Mouse (Mus musculus) heart, embryonic 14.5 days (tissue): Measurements from ENCODE around the gene Tgfbr2. TPM values are rescaled to one million over a fixed set of nuclear protein-coding genes. Genes with fewer than 3 reads are reported as not detected.

ENCODE experiments used
- ATAC-seq: fragments of 200-750 bp; cut with Nextera tagmentation; 2 replicates; pipeline ENCODE4 v1.8.0; 2017; ENCODE audit warnings: low read depth, moderate TSS enrichment; ENCODE audit not compliant: insufficient number of reproducible peaks, insufficient read depth, low FRiP score
- H3K27ac ChIP-seq, 2 experiments: fragments of 200-500 bp in 1 of 2; fragments of 300-500 bp in 1 of 2; sonication (generic) in 1 of 2; replicated peaks in 1 of 2; 2 replicates each; pipeline ENCODE4 v1.5.1; 2012 to 2014; ENCODE audit warnings: low read depth in 2 of 2, low read length in 2 of 2, control low read depth in 1 of 2, mild to moderate bottlenecking in 1 of 2, mixed read lengths in 1 of 2; ENCODE audit not compliant: control insufficient read depth in 1 of 2, insufficient read depth in 1 of 2
- H3K27me3 ChIP-seq: fragments of 300-500 bp; sonication (generic); 2 replicates; pipeline ENCODE4 v1.6.1; 2014; ENCODE audit warnings: mild to moderate bottlenecking, low read length, control low read depth; ENCODE audit not compliant: control insufficient read depth, insufficient read depth
- H3K36me3 ChIP-seq: fragments of 300-500 bp; sonication (generic); 2 replicates; pipeline ENCODE4 v1.6.1; 2014; ENCODE audit warnings: mild to moderate bottlenecking, control low read depth, low read length, mixed read lengths; ENCODE audit not compliant: control insufficient read depth, insufficient read depth
- H3K4me1 ChIP-seq, 2 experiments: fragments of 200-500 bp in 1 of 2; fragments of 300-500 bp in 1 of 2; sonication (generic) in 1 of 2; 2 replicates each; pipeline ENCODE4 v1.6.1; 2012 to 2014; ENCODE audit warnings: low read length in 2 of 2, control low read depth in 1 of 2, mixed read lengths in 1 of 2; ENCODE audit not compliant: control insufficient read depth in 2 of 2, insufficient read depth in 2 of 2
- H3K4me2 ChIP-seq: fragments of 300-500 bp; sonication (generic); 2 replicates; pipeline ENCODE4 v1.6.1; 2014; ENCODE audit warnings: mild to moderate bottlenecking, low read length
- H3K4me3 ChIP-seq, 2 experiments: fragments of 200-500 bp in 1 of 2; fragments of 300-500 bp in 1 of 2; sonication (generic) in 1 of 2; 2 replicates each; pipeline ENCODE4 v1.5.1; 2012 to 2014; ENCODE audit warnings: low read length in 2 of 2, mild to moderate bottlenecking in 2 of 2, control low read depth in 1 of 2, low read depth in 1 of 2, moderate library complexity in 1 of 2; ENCODE audit not compliant: control insufficient read depth in 1 of 2, insufficient read depth in 1 of 2
- H3K9ac ChIP-seq: fragments of 300-500 bp; sonication (generic); 2 replicates; pipeline ENCODE4 v1.6.1; 2014; ENCODE audit warnings: mild to moderate bottlenecking, low read length
- H3K9me3 ChIP-seq: fragments of 300-500 bp; sonication (generic); 2 replicates; pipeline ENCODE4 v1.6.1; 2016; ENCODE audit warnings: low read length, control low read depth; ENCODE audit not compliant: control insufficient read depth
- WGBS: fragments of 180-500 bp; shearing (Covaris S2); extraction: QIAGEN DNeasy Blood & Tissue Kit; methylation state at CpG from one replicate; pipeline ENCODE4 v1.1.7; 2014; 5-methylcytosine and 5-hydroxymethylcytosine counted together
- polyA plus RNA-seq: library from polyadenylated mRNA; unstranded; fragments of >200 nt; fragmentation: Nextera tagmentation; extraction: Ambion mirVana; gene quantifications from 2 replicates; pipeline ENCODE4 v1.2.1, GENCODE M21; 2014

Tgfbr2 gene
- polyA plus RNA-seq, 1 experiment from 2014 or later: 24.6 TPM

GRCm38 (mm10) chr9:116193535-116193881 is 18.3 kb upstream of the Tgfbr2 start:
- Histone ChIP-seq H3K27me3 (no peaks in the 10 kb centered on the region), H3K4me3 (no peak overlapping the region), H3K4me1 (no peaks in the 10 kb centered on the region), H3K27ac (no peak overlapping the region), H3K4me2 (no peak overlapping the region), H3K36me3 (no peaks in the 10 kb centered on the region), H3K9ac (no peak overlapping the region), H3K9me3 (no peaks in the 10 kb centered on the region)
- 67% methylated on average over 1 of the region's 1 CpGs for WGBS
- ATAC-seq: no peak

- H3K4me3 ChIP-seq: no peak overlapping the region
- no peaks in the 10 kb centered on the region for H3K27me3 ChIP-seq
- no peak overlapping the region for H3K9ac ChIP-seq
- H3K9me3 ChIP-seq: no peaks in the 10 kb centered on the region
- WGBS: 96% methylated on average over 12 of the region's 12 CpGs
- H3K4me1 ChIP-seq: no peaks in the 10 kb centered on the region
- no peaks in the 10 kb centered on the region for H3K36me3 ChIP-seq
- H3K4me2 ChIP-seq: no peak overlapping the region
- no peak for ATAC-seq
- H3K27ac ChIP-seq: no peak overlapping the region
These were observed 17.8 kb upstream of the Tgfbr2 start for GRCm38 (mm10) chr9:116192826-116193534.

DNA sequence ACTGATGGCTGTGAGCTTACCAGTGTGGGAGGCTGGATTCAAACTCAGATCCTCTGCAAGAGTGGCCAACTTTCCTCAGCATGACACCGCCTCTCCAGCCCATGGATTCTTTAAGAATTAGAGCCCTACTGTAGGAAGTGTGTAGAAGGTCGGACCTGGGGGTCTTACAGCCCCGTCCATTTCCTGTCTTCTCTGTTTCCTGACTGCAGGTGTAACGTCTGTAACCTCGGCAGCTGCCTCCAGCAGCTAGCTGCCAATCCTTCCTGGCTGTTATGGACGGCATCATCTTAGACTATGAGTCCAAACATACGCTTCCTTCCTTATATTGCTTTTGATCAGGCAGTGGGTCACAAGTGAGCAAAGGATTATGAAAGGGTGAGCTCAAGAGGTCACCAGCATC is 17.1 kb upstream of the Tgfbr2 start:
- Histone ChIP-seq H3K4me2 (no peak overlapping the region), H3K36me3 (no peaks in the 10 kb centered on the region), H3K27me3 (no peaks in the 10 kb centered on the region), H3K4me3 (no peak overlapping the region), H3K4me1 (no peaks in the 10 kb centered on the region), H3K9me3 (no peaks in the 10 kb centered on the region), H3K27ac (no peak overlapping the region), H3K9ac (no peak overlapping the region)
- no peak for ATAC-seq
- WGBS: 74% methylated on average over 7 of the region's 7 CpGs

GRCm38 (mm10) chr9:116189831-116190230 is 14.7 kb upstream of the Tgfbr2 start:
- H3K27me3 ChIP-seq: no peaks in the 10 kb centered on the region
- no peak overlapping the region for H3K27ac ChIP-seq
- H3K9me3 ChIP-seq: no peaks in the 10 kb centered on the region
- no peak for ATAC-seq
- WGBS: 76% methylated on average over 4 of the region's 4 CpGs
- no peak overlapping the region for H3K4me2 ChIP-seq
- H3K9ac ChIP-seq: no peak overlapping the region
- H3K4me3 ChIP-seq: no peak overlapping the region
- no peaks in the 10 kb centered on the region for H3K36me3 ChIP-seq
- no peaks in the 10 kb centered on the region for H3K4me1 ChIP-seq

DNA sequence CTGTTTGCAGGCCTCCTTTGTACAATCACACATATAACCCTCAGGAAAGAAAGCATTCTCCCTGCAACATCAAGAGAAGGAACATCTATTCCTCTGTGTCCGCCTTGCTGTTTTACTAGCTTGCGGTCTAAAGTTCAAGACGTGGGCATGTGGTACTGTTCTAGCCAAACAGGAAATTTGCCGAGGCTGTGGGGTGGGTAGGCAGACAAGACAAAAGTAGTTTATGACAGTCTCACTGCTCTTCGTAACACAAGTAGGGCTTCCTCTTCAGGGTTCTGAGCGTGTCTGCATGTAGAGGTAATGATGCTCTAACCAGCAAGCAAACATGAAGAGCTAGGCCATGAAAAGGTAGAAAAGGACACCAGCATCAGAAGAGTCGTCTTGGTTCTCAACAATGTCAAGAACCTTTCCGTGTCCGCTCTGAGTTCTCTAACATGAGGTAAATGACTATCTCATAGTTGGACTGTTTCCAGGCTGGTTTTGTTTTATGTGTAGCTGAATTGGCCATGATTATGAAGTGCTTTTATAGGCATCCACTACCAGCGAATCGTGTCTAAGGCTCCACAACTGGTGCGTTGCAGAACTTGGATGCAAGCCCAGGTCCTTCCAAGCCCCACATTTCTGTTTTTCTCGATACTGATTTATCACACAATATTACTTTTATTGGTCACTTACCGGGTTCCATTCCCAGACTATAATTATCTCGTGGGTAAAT is 13.9 kb upstream of the Tgfbr2 start:
- Histone ChIP-seq H3K27ac (no peak overlapping the region), H3K27me3 (no peaks in the 10 kb centered on the region), H3K4me1 (no peaks in the 10 kb centered on the region), H3K36me3 (no peaks in the 10 kb centered on the region), H3K4me2 (no peak overlapping the region), H3K9ac (no peak overlapping the region), H3K4me3 (no peak overlapping the region), H3K9me3 (no peaks in the 10 kb centered on the region)
- WGBS: 76% methylated on average over 15 of the region's 15 CpGs
- ATAC-seq: no peak

DNA sequence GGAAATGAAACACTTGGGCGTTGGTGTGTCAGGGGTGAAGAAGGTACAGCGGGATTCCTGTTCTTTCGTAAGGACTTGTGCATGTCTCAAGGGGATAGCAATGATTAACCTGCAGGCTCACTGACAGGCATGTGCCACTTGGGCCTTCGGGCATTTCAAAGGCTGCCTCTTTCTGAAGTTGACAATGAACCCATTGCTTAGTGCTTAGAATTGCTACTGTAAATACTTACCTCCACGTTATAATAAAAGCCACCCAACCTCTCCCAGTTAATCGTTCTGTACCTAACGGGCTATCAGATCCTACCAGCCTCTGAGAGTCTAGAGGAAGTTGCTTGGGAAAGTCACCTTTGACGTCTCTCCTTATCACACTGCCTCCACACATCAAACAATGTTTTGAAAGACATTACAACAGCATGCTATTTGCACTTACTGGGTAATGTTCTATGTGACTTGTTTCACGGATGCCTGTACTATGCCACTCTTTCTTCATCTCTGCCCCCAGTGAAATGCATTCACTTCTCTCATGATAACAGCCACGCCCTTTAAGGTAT is 12.1 kb upstream of the Tgfbr2 start:
- Histone ChIP-seq H3K27ac (no peak overlapping the region), H3K4me3 (no peak overlapping the region), H3K4me2 (no peak overlapping the region), H3K9ac (no peak overlapping the region), H3K4me1 (no peaks in the 10 kb centered on the region), H3K36me3 (no peaks in the 10 kb centered on the region), H3K9me3 (no peaks in the 10 kb centered on the region), H3K27me3 (no peaks in the 10 kb centered on the region)
- ATAC-seq: no peak
- WGBS: 68% methylated on average over 10 of the region's 10 CpGs

GRCm38 (mm10) chr9:116184903-116185302 is 9.7 kb upstream of the Tgfbr2 start:
- no peak overlapping the region for H3K4me3 ChIP-seq
- H3K27me3 ChIP-seq: no peaks in the 10 kb centered on the region
- H3K9me3 ChIP-seq: no peaks in the 10 kb centered on the region
- 82% methylated on average over 5 of the region's 5 CpGs for WGBS
- H3K27ac ChIP-seq: no peak overlapping the region
- H3K9ac ChIP-seq: no peak overlapping the region
- H3K36me3 ChIP-seq: no peaks in the 10 kb centered on the region
- no peak for ATAC-seq
- H3K4me2 ChIP-seq: no peak overlapping the region
- H3K4me1 ChIP-seq: no peaks in the 10 kb centered on the region
